Mouse (Mus musculus): ENCODE data around the gene St5.

St5 gene

GRCm38 (mm10) chr7:109559536-109559935, 143.9 kb downstream of the St5 start:
- no peak for TF ChIP-seq GATA4 (IDR thresholded peaks at IDR 0.05; ENCODE audit: insufficient replicate concordance, low read length)

GRCm38 (mm10) chr7:109546726-109547125, 156.7 kb downstream of the St5 start:
- TF ChIP-seq GATA4 (IDR thresholded peaks at IDR 0.05; ENCODE audit: insufficient replicate concordance, low read length), result no peak

GRCm38 (mm10) chr7:109546186-109546585, 157.2 kb downstream of the St5 start:
- TF ChIP-seq GATA4 (IDR thresholded peaks at IDR 0.05; ENCODE audit: insufficient replicate concordance, low read length), result no peak

GRCm38 (mm10) chr7:109545255-109545993, 158.0 kb downstream of the St5 start:
- no peak for TF ChIP-seq GATA4 (IDR thresholded peaks at IDR 0.05; ENCODE audit: insufficient replicate concordance, low read length)

- TF ChIP-seq GATA4 (IDR thresholded peaks at IDR 0.05; ENCODE audit: insufficient replicate concordance, low read length), result no peak
Observed at GRCm38 (mm10) chr7:109544792-109545191, 158.6 kb downstream of the St5 start.

- TF ChIP-seq GATA4 (IDR thresholded peaks at IDR 0.05; ENCODE audit: insufficient replicate concordance, low read length), result no peak; the same call in 1 of the 2 replicates
Observed at GRCm38 (mm10) chr7:109542364-109542628, 161.1 kb downstream of the St5 start.

GRCm38 (mm10) chr7:109541609-109542363, 161.6 kb downstream of the St5 start:
- TF ChIP-seq GATA4 (IDR thresholded peaks at IDR 0.05; ENCODE audit: insufficient replicate concordance, low read length), result peak; percentile 62; the same call in 1 of the 2 replicates

GRCm38 (mm10) chr7:109540902-109541301, 162.5 kb downstream of the St5 start:
- no peak for TF ChIP-seq GATA4 (IDR thresholded peaks at IDR 0.05; ENCODE audit: insufficient replicate concordance, low read length)

- TF ChIP-seq GATA4 (IDR thresholded peaks at IDR 0.05; ENCODE audit: insufficient replicate concordance, low read length), result no peak
Observed at GRCm38 (mm10) chr7:109536451-109536946, 166.9 kb downstream of the St5 start.

- no peak for TF ChIP-seq GATA4 (IDR thresholded peaks at IDR 0.05; ENCODE audit: insufficient replicate concordance, low read length)
Observed at GRCm38 (mm10) chr7:109534921-109535320, 168.5 kb downstream of the St5 start.

- no peak for TF ChIP-seq GATA4 (IDR thresholded peaks at IDR 0.05; ENCODE audit: insufficient replicate concordance, low read length)
Observed at GRCm38 (mm10) chr7:109533888-109534287, 169.5 kb downstream of the St5 start.

- TF ChIP-seq GATA4 (IDR thresholded peaks at IDR 0.05; ENCODE audit: insufficient replicate concordance, low read length), result no peak
Observed at GRCm38 (mm10) chr7:109533129-109533528, 170.3 kb downstream of the St5 start.

GRCm38 (mm10) chr7:109532691-109533090, 170.7 kb downstream of the St5 start:
- no peak for TF ChIP-seq GATA4 (IDR thresholded peaks at IDR 0.05; ENCODE audit: insufficient replicate concordance, low read length)

GRCm38 (mm10) chr7:109531501-109531900, 171.9 kb downstream of the St5 start:
- TF ChIP-seq GATA4 (IDR thresholded peaks at IDR 0.05; ENCODE audit: insufficient replicate concordance, low read length), result peak; percentile 68; the same call in 1 of the 2 replicates

GRCm38 (mm10) chr7:109529741-109530140, 173.7 kb downstream of the St5 start:
- TF ChIP-seq GATA4 (IDR thresholded peaks at IDR 0.05; ENCODE audit: insufficient replicate concordance, low read length), result no peak

GRCm38 (mm10) chr7:109528356-109528755, 175.0 kb downstream of the St5 start:
- TF ChIP-seq GATA4 (IDR thresholded peaks at IDR 0.05; ENCODE audit: insufficient replicate concordance, low read length), result no peak
